Mouse (Mus musculus) heart, embryonic 13.5 days (tissue): ENCODE measurements around the gene Rnf212b. TPM values are rescaled to one million over a fixed set of nuclear protein-coding genes. Genes with fewer than 3 reads are reported as not detected.
A peak's percentile ranks its signal among the peaks of the same experiment; 100 is the strongest.

Experiments
- ATAC-seq: fragments of 200-750 bp; cut with Nextera tagmentation; 2 replicates; pipeline ENCODE4 v1.8.0; 2017; ENCODE audit warnings: moderate TSS enrichment; ENCODE audit not compliant: insufficient number of reproducible peaks, low FRiP score, low TSS enrichment; ENCODE audit errors: extremely low read depth
- H3K27ac ChIP-seq: fragments of 300-500 bp; sonication (generic); replicated peaks from 2 replicates; pipeline ENCODE4 v1.5.1; 2015; ENCODE audit warnings: moderate library complexity, mild to moderate bottlenecking, inconsistent platforms
- H3K27me3 ChIP-seq: fragments of 300-500 bp; sonication (generic); replicated peaks from 2 replicates; pipeline ENCODE4 v1.6.1; 2015; ENCODE audit warnings: mild to moderate bottlenecking, inconsistent platforms
- H3K36me3 ChIP-seq: fragments of 300-500 bp; sonication (generic); 2 replicates; pipeline ENCODE4 v1.6.1; 2015; ENCODE audit warnings: mild to moderate bottlenecking, inconsistent platforms
- H3K4me1 ChIP-seq: fragments of 300-500 bp; sonication (generic); 2 replicates; pipeline ENCODE4 v1.6.1; 2015; ENCODE audit warnings: inconsistent platforms
- H3K4me2 ChIP-seq: fragments of 300-500 bp; sonication (generic); 2 replicates; pipeline ENCODE4 v1.6.1; 2015; ENCODE audit warnings: inconsistent platforms, mild to moderate bottlenecking, moderate library complexity
- H3K4me3 ChIP-seq: fragments of 300-500 bp; sonication (generic); 2 replicates; pipeline ENCODE4 v1.5.1; 2015; ENCODE audit warnings: moderate library complexity, mild to moderate bottlenecking, inconsistent platforms
- H3K9ac ChIP-seq: fragments of 300-500 bp; sonication (generic); 2 replicates; pipeline ENCODE4 v1.6.1; 2015; ENCODE audit warnings: inconsistent platforms, mild to moderate bottlenecking, moderate library complexity
- H3K9me3 ChIP-seq: fragments of 300-500 bp; sonication (generic); 2 replicates; pipeline ENCODE4 v1.6.1; 2016; ENCODE audit warnings: inconsistent platforms
- WGBS: fragments of 180-500 bp; shearing (Covaris S2); methylation state at CpG from one replicate; pipeline ENCODE4 v1.1.7; 2015; ENCODE audit warnings: mixed read lengths; 5-methylcytosine and 5-hydroxymethylcytosine counted together
- polyA plus RNA-seq: library from polyadenylated mRNA; unstranded; fragments of >200 nt; fragmentation: Nextera tagmentation; extraction: Ambion mirVana; gene quantifications from 2 replicates; pipeline ENCODE4 v1.2.1, GENCODE M21; 2015

Rnf212b gene
- polyA plus RNA-seq, 1 experiment from 2014 or later: not detected

- H3K9ac ChIP-seq: no peak overlapping the region
- no peak overlapping the region for H3K4me3 ChIP-seq
- H3K4me1 ChIP-seq: peaks cover 23% of the 10 kb centered on the region
- peak overlapping the region; percentile 67 for H3K27ac ChIP-seq
- H3K4me2 ChIP-seq: peak overlapping the region; percentile 38; the same call in 1 of the 2 replicates
- H3K27me3 ChIP-seq: peaks cover 5% of the 10 kb centered on the region; the same call in 1 of the 2 replicates
- ATAC-seq: no peak
- no peaks in the 10 kb centered on the region for H3K36me3 ChIP-seq
- no peaks in the 10 kb centered on the region for H3K9me3 ChIP-seq
- WGBS: 38% methylated on average over 10 of the region's 10 CpGs
Observed at GRCm38 (mm10) chr14:54799686-54800085, 14.3 kb upstream of the Rnf212b start.

DNA sequence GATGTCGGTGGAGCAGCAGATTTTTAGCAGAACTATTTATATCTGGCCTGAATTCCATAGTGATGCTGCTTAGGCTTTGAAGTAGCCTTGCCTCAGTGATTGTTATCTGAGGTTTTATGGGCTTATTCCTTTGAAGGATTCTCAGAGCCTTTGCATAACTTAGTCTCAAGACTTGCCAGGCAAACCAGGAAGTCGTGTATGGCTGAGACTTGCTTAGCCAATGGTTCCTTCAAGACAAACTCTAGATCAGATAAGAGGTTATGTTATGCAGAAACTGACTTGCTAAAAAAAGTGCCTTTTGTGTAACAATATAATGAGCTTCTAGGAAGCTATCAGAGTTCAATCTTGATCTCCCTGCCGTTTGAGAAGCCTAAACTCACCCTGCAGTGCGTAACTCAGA, 11.5 kb upstream of the Rnf212b start:
- H3K9ac ChIP-seq: no peak overlapping the region
- H3K9me3 ChIP-seq: no peaks in the 10 kb centered on the region
- ATAC-seq: no peak
- peaks cover 23% of the 10 kb centered on the region for H3K4me1 ChIP-seq
- no peaks in the 10 kb centered on the region for H3K36me3 ChIP-seq
- WGBS: 66% methylated on average over 4 of the region's 4 CpGs
- no peak overlapping the region for H3K4me3 ChIP-seq
- peaks cover 5% of the 10 kb centered on the region; the same call in 1 of the 2 replicates for H3K27me3 ChIP-seq
- H3K27ac ChIP-seq: no peak overlapping the region
- no peak overlapping the region for H3K4me2 ChIP-seq

GRCm38 (mm10) chr14:54806124-54806523, 7.8 kb upstream of the Rnf212b start:
- no peak overlapping the region for H3K4me2 ChIP-seq
- no peaks in the 10 kb centered on the region for H3K9me3 ChIP-seq
- WGBS: 63% methylated on average over 4 of the region's 4 CpGs
- H3K36me3 ChIP-seq: no peaks in the 10 kb centered on the region
- H3K4me1 ChIP-seq: peaks cover 23% of the 10 kb centered on the region
- H3K27ac ChIP-seq: no peak overlapping the region
- ATAC-seq: no peak
- H3K9ac ChIP-seq: no peak overlapping the region
- no peaks in the 10 kb centered on the region for H3K27me3 ChIP-seq
- H3K4me3 ChIP-seq: no peak overlapping the region

GRCm38 (mm10) chr14:54808718-54809667, 4.9 kb upstream of the Rnf212b start:
- Histone ChIP-seq H3K27ac (peak overlapping the region; percentile 87), H3K4me3 (no peak overlapping the region), H3K9me3 (no peaks in the 10 kb centered on the region), H3K36me3 (no peaks in the 10 kb centered on the region), H3K4me2 (peak overlapping the region; percentile 33; the same call in 1 of the 2 replicates), H3K27me3 (no peaks in the 10 kb centered on the region; the same call in 1 of the 2 replicates), H3K4me1 (peaks cover 14% of the 10 kb centered on the region), H3K9ac (no peak overlapping the region)
- WGBS: 37% methylated on average over 4 of the region's 4 CpGs
- ATAC-seq: no peak

DNA sequence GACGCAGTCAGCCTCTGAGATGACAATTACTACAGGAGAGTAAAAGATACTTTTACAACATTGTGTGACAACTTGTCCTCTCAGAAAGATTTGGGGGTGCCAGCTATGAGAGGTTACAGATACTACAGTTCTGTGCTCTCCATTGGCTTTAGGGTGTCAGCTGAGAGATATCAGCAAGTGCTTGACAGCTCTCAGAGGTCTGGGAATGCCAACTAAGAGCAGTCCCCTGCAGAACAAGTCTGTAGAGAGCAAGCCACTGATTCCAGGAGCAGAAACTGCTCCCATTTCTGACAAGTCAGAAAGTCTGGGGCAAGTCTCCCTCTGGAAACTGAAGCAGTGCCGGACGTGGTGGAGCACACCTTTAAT, 4.3 kb upstream of the Rnf212b start:
- no peaks in the 10 kb centered on the region for H3K36me3 ChIP-seq
- peak overlapping the region; percentile 33; the same call in 1 of the 2 replicates for H3K4me2 ChIP-seq
- peaks cover 14% of the 10 kb centered on the region for H3K4me1 ChIP-seq
- no peak; the same call in 1 of the 2 replicates for ATAC-seq
- H3K27me3 ChIP-seq: no peaks in the 10 kb centered on the region; the same call in 1 of the 2 replicates
- WGBS: 23% methylated on average over 3 of the region's 3 CpGs
- peak overlapping the region; percentile 87 for H3K27ac ChIP-seq
- H3K9ac ChIP-seq: no peak overlapping the region
- no peaks in the 10 kb centered on the region for H3K9me3 ChIP-seq
- H3K4me3 ChIP-seq: no peak overlapping the region

- no peaks in the 10 kb centered on the region for H3K36me3 ChIP-seq
- 41% methylated on average over 3 of the region's 3 CpGs for WGBS
- ATAC-seq: no peak
Observed at GRCm38 (mm10) chr14:54815737-54816136, 1.8 kb downstream of the Rnf212b start.

GRCm38 (mm10) chr14:54817791-54818190, 3.9 kb downstream of the Rnf212b start:
- no peak overlapping the region for H3K4me2 ChIP-seq
- no peaks in the 10 kb centered on the region; the same call in 1 of the 2 replicates for H3K27me3 ChIP-seq
- 52% methylated on average over 2 of the region's 2 CpGs for WGBS
- no peaks in the 10 kb centered on the region for H3K36me3 ChIP-seq
- H3K9ac ChIP-seq: no peak overlapping the region
- H3K27ac ChIP-seq: no peak overlapping the region
- no peak overlapping the region for H3K4me3 ChIP-seq
- no peaks in the 10 kb centered on the region for H3K4me1 ChIP-seq
- no peaks in the 10 kb centered on the region for H3K9me3 ChIP-seq
- no peak for ATAC-seq

More at GRCm38 (mm10) chr14:54815737-54816136, 1.8 kb downstream of the Rnf212b start:
- H3K4me3 ChIP-seq: no peak overlapping the region
- H3K9me3 ChIP-seq: no peaks in the 10 kb centered on the region
- H3K4me1 ChIP-seq: no peaks in the 10 kb centered on the region
- H3K27ac ChIP-seq: no peak overlapping the region
- H3K4me2 ChIP-seq: no peak overlapping the region
- no peak overlapping the region for H3K9ac ChIP-seq
- H3K27me3 ChIP-seq: no peaks in the 10 kb centered on the region; the same call in 1 of the 2 replicates

DNA sequence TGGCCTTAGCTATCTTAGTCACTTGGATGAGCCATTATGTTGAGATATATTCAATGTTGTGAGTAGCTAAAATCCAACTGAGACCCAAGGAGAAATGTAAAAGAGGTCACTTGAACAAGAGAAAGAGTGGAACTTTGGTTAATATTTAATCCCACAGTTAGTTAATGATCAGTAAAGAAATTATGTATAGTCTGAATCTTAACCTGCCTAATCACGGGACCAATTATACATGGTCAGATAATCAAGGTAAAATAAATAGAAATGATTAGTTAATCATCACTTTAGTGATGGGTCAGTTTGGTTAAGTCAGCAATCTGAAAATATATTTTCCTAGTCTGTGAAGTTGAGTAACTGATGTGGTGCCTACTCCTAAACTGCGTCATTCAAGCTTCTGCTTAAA, 8.4 kb downstream of the Rnf212b start:
- no peak for ATAC-seq

GRCm38 (mm10) chr14:54823716-54824115, 9.8 kb downstream of the Rnf212b start:
- H3K27ac ChIP-seq: no peak overlapping the region
- H3K4me2 ChIP-seq: no peak overlapping the region
- no peak for ATAC-seq
- H3K36me3 ChIP-seq: no peaks in the 10 kb centered on the region
- H3K9ac ChIP-seq: no peak overlapping the region
- H3K9me3 ChIP-seq: no peaks in the 10 kb centered on the region
- no peaks in the 10 kb centered on the region; the same call in 1 of the 2 replicates for H3K27me3 ChIP-seq
- no peak overlapping the region for H3K4me3 ChIP-seq
- 80% methylated on average over 1 of the region's 1 CpGs for WGBS
- no peaks in the 10 kb centered on the region for H3K4me1 ChIP-seq

More for the DNA sequence above, 8.4 kb downstream of the Rnf212b start:
- Histone ChIP-seq H3K4me2 (no peak overlapping the region), H3K27me3 (no peaks in the 10 kb centered on the region; the same call in 1 of the 2 replicates), H3K36me3 (no peaks in the 10 kb centered on the region), H3K9ac (no peak overlapping the region), H3K4me3 (no peak overlapping the region), H3K4me1 (no peaks in the 10 kb centered on the region), H3K27ac (no peak overlapping the region), H3K9me3 (no peaks in the 10 kb centered on the region)
- WGBS: 83% methylated on average over 2 of the region's 2 CpGs

DNA sequence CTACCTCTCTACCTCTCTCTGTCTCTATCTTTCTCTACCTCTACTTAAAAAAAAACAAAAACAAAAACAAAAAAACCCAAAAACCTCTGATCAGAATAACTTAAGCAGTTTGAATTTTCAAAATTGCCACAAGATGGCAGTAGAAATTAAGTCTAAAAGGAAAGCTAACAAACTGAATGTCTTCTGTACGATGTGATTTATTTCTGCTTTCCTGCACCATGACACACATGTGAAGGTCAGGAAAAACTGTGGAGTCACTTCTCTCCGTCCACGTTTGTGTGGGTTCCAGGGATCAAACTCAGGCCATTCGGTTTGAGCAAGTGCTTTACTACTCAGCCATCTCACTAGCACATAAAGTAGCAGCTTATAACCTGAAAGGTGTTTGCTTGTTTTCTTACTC, 29.5 kb downstream of the Rnf212b start:
- no peak overlapping the region for H3K4me3 ChIP-seq
- WGBS: 2% methylated on average over 4 of the region's 4 CpGs
- H3K27ac ChIP-seq: no peak overlapping the region
- no peak overlapping the region for H3K9ac ChIP-seq
- H3K4me2 ChIP-seq: peak overlapping the region; percentile 23; the same call in 1 of the 2 replicates
- ATAC-seq: no peak
- peaks cover 14% of the 10 kb centered on the region; the same call in 1 of the 2 replicates for H3K27me3 ChIP-seq
- no peaks in the 10 kb centered on the region for H3K36me3 ChIP-seq
- no peaks in the 10 kb centered on the region for H3K4me1 ChIP-seq
- H3K9me3 ChIP-seq: no peaks in the 10 kb centered on the region

GRCm38 (mm10) chr14:54855726-54856125, 41.8 kb downstream of the Rnf212b start:
- H3K9me3 ChIP-seq: no peaks in the 10 kb centered on the region
- no peak for ATAC-seq
- no peak overlapping the region for H3K27ac ChIP-seq
- no peaks in the 10 kb centered on the region for H3K27me3 ChIP-seq
- no peak overlapping the region for H3K4me3 ChIP-seq
- H3K4me1 ChIP-seq: no peaks in the 10 kb centered on the region
- no peak overlapping the region for H3K9ac ChIP-seq
- WGBS: 85% methylated on average over 3 of the region's 3 CpGs
- no peak overlapping the region for H3K4me2 ChIP-seq
- peaks cover 32% of the 10 kb centered on the region for H3K36me3 ChIP-seq
